11 mouse cellular contexts compared by ENCODE assay signal in genomic region chr16:38945581-38945981, GRCm38 (mm10). TPM values are rescaled to one million over a fixed set of nuclear protein-coding genes. Genes with fewer than 3 reads are reported as not detected.
DNase-seq lines count a peak whose midpoint lies in the region; ATAC-seq and TF ChIP-seq lines count a peak whose summit lies in the region.
"Had no signal": no experiment of that assay in that cellular context is flagged by ENCODE, and none has a peak within 500 bp of the region (broad histone marks: within the 10 kb centered on the region; RNA-seq: fewer than 3 reads in every experiment).

No protein-coding gene starts in this region.

- H3K9me3 ChIP-seq in kidney, embryonic 16.5 days (ENCODE audit: low read length), result no peaks in the 10 kb centered on the region
- H3K9me3 ChIP-seq in liver, embryonic 11.5 days (ENCODE audit: control insufficient read depth, low read length), result no peaks in the 10 kb centered on the region

- H3K27ac ChIP-seq in testis, adult 2 months (ENCODE audit: control insufficient read depth, insufficient read depth, low read depth, low read length), result peak overlapping the region; percentile 64
- peak overlapping the region; percentile 46 for H3K27ac ChIP-seq in kidney, embryonic 16.5 days (ENCODE audit: low read length)
- H3K27ac ChIP-seq in liver, embryonic 11.5 days (ENCODE audit: low read depth, low read length), result no peak overlapping the region

- no peaks in the 10 kb centered on the region for H3K36me3 ChIP-seq in testis, adult 2 months (ENCODE audit: control insufficient read depth, insufficient read depth, low read length)
- H3K36me3 ChIP-seq in kidney, embryonic 16.5 days (ENCODE audit: insufficient read depth, low read length), result no peaks in the 10 kb centered on the region
- H3K36me3 ChIP-seq in liver, embryonic 11.5 days (ENCODE audit: control insufficient read depth, insufficient read depth, low read length), result no peaks in the 10 kb centered on the region

- H3K27me3 ChIP-seq in testis, adult 2 months (ENCODE audit: control insufficient read depth, insufficient read depth, low read length), result no peaks in the 10 kb centered on the region
- H3K27me3 ChIP-seq in kidney, embryonic 16.5 days (ENCODE audit: insufficient read depth, low read length), result no peaks in the 10 kb centered on the region
- no peaks in the 10 kb centered on the region for H3K27me3 ChIP-seq in liver, embryonic 11.5 days (replicated peaks; ENCODE audit: control insufficient read depth, insufficient read depth, low read length)

- H3K4me3 ChIP-seq in testis, adult 2 months (ENCODE audit: control insufficient read depth, low read depth, low read length), result no peak overlapping the region
- no peak overlapping the region for H3K4me3 ChIP-seq in kidney, embryonic 16.5 days (ENCODE audit: low read length)
- H3K4me3 ChIP-seq in liver, embryonic 11.5 days (ENCODE audit: low read depth, low read length), result no peak overlapping the region

- intact Hi-C loops in left cerebral cortex, postnatal 36 days (cut with DNase I), result no loop called here

- DNase-seq in frontal cortex, postnatal 25 days (ENCODE audit: low spot score in 2 of 2), result no peak
- DNase-seq in testis, postnatal 14 days (ENCODE audit: low spot score), result no peak
- DNase-seq in spleen, postnatal 36 days (ENCODE audit: low spot score in 2 of 2), result no peak
- DNase-seq in liver, embryonic 11.5 days (ENCODE audit: low spot score), result no peak
- DNase-seq in left cerebral cortex, postnatal 36 days (ENCODE audit: low spot score in 2 of 2), result no peak
- DNase-seq: lung, postnatal 14 days had no signal

- no peaks in the 10 kb centered on the region; the same call in 1 of the 2 replicates for H3K4me1 ChIP-seq in testis, adult 2 months (ENCODE audit: control insufficient read depth, insufficient read depth, low read length)
- H3K4me1 ChIP-seq in kidney, embryonic 16.5 days (ENCODE audit: insufficient read depth, low read length), result peaks cover 6% of the 10 kb centered on the region; the same call in 1 of the 2 replicates
- no peaks in the 10 kb centered on the region for H3K4me1 ChIP-seq in liver, embryonic 11.5 days (replicated peaks; ENCODE audit: control insufficient read depth, insufficient read depth, low read length)

- ATAC-seq in frontal cortex, adult (ENCODE audit: low TSS enrichment), result 0 out of 2 replicates have a peak, but pooled peaks have one; percentile 5
- peak; percentile 92 for ATAC-seq in kidney, embryonic 16.5 days (ENCODE audit: low FRiP score, low TSS enrichment)
- ATAC-seq in liver, embryonic 11.5 days (replicated peaks; ENCODE audit: low FRiP score), result no peak

- WGBS in kidney, embryonic 16.5 days, result 61% methylated on average over 10 of the region's 10 CpGs
- 89% methylated on average over 10 of the region's 10 CpGs for WGBS in liver, embryonic 11.5 days

- no peak overlapping the region for H3K4me2 ChIP-seq in kidney, embryonic 16.5 days (replicated peaks; ENCODE audit: low read depth, low read length)
- no peak overlapping the region for H3K4me2 ChIP-seq in liver, embryonic 11.5 days
- H3K4me2 ChIP-seq: heart, embryonic 11.5 days had no signal

- TF ChIP-seq POLR2A in testis, adult 2 months (IDR thresholded peaks at IDR 0.05; ENCODE audit: control insufficient read depth, low read depth, low read length), result no peak

- H3K9ac ChIP-seq in kidney, embryonic 16.5 days (replicated peaks; ENCODE audit: low read length), result no peak overlapping the region
- no peak overlapping the region for H3K9ac ChIP-seq in liver, embryonic 11.5 days (ENCODE audit: low read depth, low read length)

- TF ChIP-seq CTCF in testis, adult 2 months (IDR thresholded peaks at IDR 0.05; ENCODE audit: control insufficient read depth, insufficient read depth, insufficient replicate concordance, low read depth, low read length), result no peak

RNA-seq across cellular contexts. Expression of gene Igsf11, which starts 53.1 kb away (rescaled TPM):
- 91.8 and 95.5 TPM in 2 replicates for polyA plus RNA-seq in testis, adult 2 months (2012; rRNA removed)
- polyA plus RNA-seq in kidney, embryonic 16.5 days (2015; fragmentation: Nextera tagmentation; extraction: Ambion mirVana), result 2.6 and 2.9 TPM in 2 replicates
- 0.23 and 0.48 TPM in 2 replicates for polyA plus RNA-seq in liver, embryonic 11.5 days (2014; fragmentation: Nextera tagmentation; extraction: Ambion mirVana)
- 10 to 100 TPM; 35.6 to 52.0 TPM for total RNA-seq in left cerebral cortex, postnatal 36 days (2021)
- total RNA-seq: neutrophil, adult 5-6 weeks had no signal

Comparison
In these comparisons a context has a peak if more than half of its experiments do, and no peak if none do; other contexts are left out.
1. RNA of gene Igsf11, which starts 53.1 kb away (polyA plus RNA-seq): 91.8 to 95.5 TPM in testis, adult 2 months; 2.6 to 2.9 TPM in kidney, embryonic 16.5 days and 0.23 to 0.48 TPM in liver, embryonic 11.5 days; every median in the first group is over 10 times any median in the second.